Mouse (Mus musculus) lung, embryonic 14.5 days (tissue): Measurements from ENCODE around the gene Ccser1. TPM values are rescaled to one million over a fixed set of nuclear protein-coding genes. Genes with fewer than 3 reads are reported as not detected.

Experiments used
- ATAC-seq: fragments of 200-750 bp; cut with Nextera tagmentation; 2 replicates; pipeline ENCODE4 v1.8.0; 2017; ENCODE audit warnings: mild to moderate bottlenecking, moderate TSS enrichment, moderate library complexity; ENCODE audit not compliant: insufficient read depth
- DNase-seq: peaks from one replicate; pipeline ENCODE4 v3.0.0-alpha.2; 2015
- H3K27ac ChIP-seq: fragments of 300-500 bp; sonication (generic); 2 replicates; pipeline ENCODE4 v1.5.1; 2014; ENCODE audit warnings: low read depth, mild to moderate bottlenecking, moderate library complexity
- H3K27me3 ChIP-seq: fragments of 300-500 bp; sonication (generic); 2 replicates; pipeline ENCODE4 v1.6.1; 2014; ENCODE audit warnings: low read length, control low read depth; ENCODE audit not compliant: insufficient read depth
- H3K36me3 ChIP-seq: fragments of 300-500 bp; sonication (generic); 2 replicates; pipeline ENCODE4 v1.6.1; 2014; ENCODE audit warnings: control low read depth; ENCODE audit not compliant: insufficient read depth
- H3K4me1 ChIP-seq: fragments of 300-500 bp; sonication (generic); 2 replicates; pipeline ENCODE4 v1.6.1; 2014; ENCODE audit warnings: antibody characterized with exemption, control low read depth; ENCODE audit not compliant: insufficient read depth
- H3K4me2 ChIP-seq: fragments of 300-500 bp; sonication (generic); 2 replicates; pipeline ENCODE4 v1.6.1; 2014; ENCODE audit warnings: mild to moderate bottlenecking
- H3K4me3 ChIP-seq: fragments of 300-500 bp; sonication (generic); 2 replicates; pipeline ENCODE4 v1.5.1; 2014; ENCODE audit warnings: low read depth, low read length
- H3K9ac ChIP-seq: fragments of 300-500 bp; sonication (generic); 2 replicates; pipeline ENCODE4 v1.6.1; 2014
- H3K9me3 ChIP-seq: fragments of 300-500 bp; sonication (generic); 2 replicates; pipeline ENCODE4 v1.6.1; 2016; ENCODE audit warnings: low read depth, low read length, control low read depth
- CTCF ChIP-seq: IDR thresholded peaks from 2 replicates; pipeline ENCODE4 v1.5.1; 2016; ENCODE audit warnings: antibody characterized with exemption, low read depth
- WGBS: fragments of 180-500 bp; shearing (Covaris S2); extraction: QIAGEN DNeasy Blood & Tissue Kit; methylation state at CpG from one replicate; pipeline ENCODE4 v1.1.7; 2014; 5-methylcytosine and 5-hydroxymethylcytosine counted together
- polyA plus RNA-seq: library from polyadenylated mRNA; unstranded; fragments of >200 nt; fragmentation: Nextera tagmentation; extraction: Ambion mirVana; gene quantifications from 2 replicates; pipeline ENCODE4 v1.2.1, GENCODE M21; 2014

Ccser1 gene
- polyA plus RNA-seq, 1 experiment from 2014 or later, result 8.9 TPM

GRCm38 (mm10) chr6:61431726-61431984, 251.5 kb downstream of the Ccser1 start:
- DNase-seq, result no peak
- H3K27ac ChIP-seq, result peak overlapping the region; percentile 25; the same call in 1 of the 2 replicates
- ATAC-seq, result no peak
- H3K4me1 ChIP-seq, result no peaks in the 10 kb centered on the region; the same call in 1 of the 2 replicates
- no peaks in the 10 kb centered on the region for H3K27me3 ChIP-seq
- no peak overlapping the region for H3K4me3 ChIP-seq
- WGBS, result 70% methylated on average over 2 of the region's 2 CpGs
- no peak overlapping the region for H3K9ac ChIP-seq
- no peaks in the 10 kb centered on the region for H3K9me3 ChIP-seq
- TF ChIP-seq CTCF, result no peak
- no peak overlapping the region for H3K4me2 ChIP-seq
- no peaks in the 10 kb centered on the region for H3K36me3 ChIP-seq

DNA sequence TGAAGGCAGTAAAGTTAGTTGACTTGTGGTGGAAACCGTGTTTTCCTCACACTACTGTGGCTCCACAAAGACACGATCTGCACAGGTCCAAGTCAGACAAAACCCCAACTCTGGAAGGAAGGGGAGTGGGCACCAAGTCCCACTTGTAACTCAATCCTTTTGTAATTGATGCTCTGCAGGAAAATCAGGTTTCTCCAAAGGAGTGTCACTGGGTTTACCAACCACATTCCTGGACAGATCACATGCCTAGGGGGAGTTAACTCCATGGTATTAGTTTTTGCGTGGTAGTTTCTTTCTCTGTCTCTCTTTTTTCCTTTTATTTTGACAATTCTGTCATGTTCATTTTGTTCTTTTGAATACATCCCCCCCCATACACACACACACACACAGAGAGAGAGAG, 252.0 kb downstream of the Ccser1 start:
- no peaks in the 10 kb centered on the region for H3K27me3 ChIP-seq
- H3K4me1 ChIP-seq, result no peaks in the 10 kb centered on the region; the same call in 1 of the 2 replicates
- no peak overlapping the region for H3K4me2 ChIP-seq
- WGBS, result 56% methylated on average over 3 of the region's 3 CpGs
- H3K36me3 ChIP-seq, result no peaks in the 10 kb centered on the region
- no peak overlapping the region for H3K4me3 ChIP-seq
- no peak for TF ChIP-seq CTCF
- H3K9me3 ChIP-seq, result no peaks in the 10 kb centered on the region
- H3K9ac ChIP-seq, result no peak overlapping the region
- DNase-seq (peak; percentile 34), ATAC-seq (peak; percentile 49; the same call in 1 of the 2 replicates)
- H3K27ac ChIP-seq, result no peak overlapping the region

DNA sequence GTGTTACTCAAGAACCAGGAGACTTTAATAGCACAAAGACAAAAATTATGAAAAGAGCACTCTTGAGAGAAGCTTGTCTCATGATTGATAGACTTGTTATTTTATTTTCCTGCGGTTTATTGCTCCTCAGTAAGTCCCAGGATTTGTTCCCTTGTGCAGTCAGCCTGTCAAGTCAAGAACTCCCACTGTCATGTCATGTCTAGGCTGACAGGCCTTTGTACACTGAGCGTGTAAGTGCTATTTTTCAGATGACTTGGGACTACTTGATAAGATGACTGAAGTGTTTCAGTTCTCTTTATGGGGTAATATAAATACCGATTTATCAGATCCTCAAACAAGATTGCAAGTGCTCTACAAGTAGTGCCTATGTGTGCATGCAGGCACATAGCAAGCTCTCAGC, 252.6 kb downstream of the Ccser1 start:
- DNase-seq, result no peak

GRCm38 (mm10) chr6:61438165-61438564, 258.0 kb downstream of the Ccser1 start:
- H3K4me3 ChIP-seq, result no peak overlapping the region
- no peaks in the 10 kb centered on the region for H3K4me1 ChIP-seq
- no peaks in the 10 kb centered on the region for H3K9me3 ChIP-seq
- no peaks in the 10 kb centered on the region for H3K27me3 ChIP-seq
- H3K27ac ChIP-seq, result no peak overlapping the region
- H3K4me2 ChIP-seq, result no peak overlapping the region
- no peak overlapping the region for H3K9ac ChIP-seq
- ATAC-seq (no peak), DNase-seq (no peak)
- no peaks in the 10 kb centered on the region for H3K36me3 ChIP-seq
- TF ChIP-seq CTCF, result no peak

More for the DNA sequence above, 252.6 kb downstream of the Ccser1 start:
- TF ChIP-seq CTCF, result no peak
- H3K4me2 ChIP-seq, result no peak overlapping the region
- H3K27ac ChIP-seq, result no peak overlapping the region
- no peaks in the 10 kb centered on the region; the same call in 1 of the 2 replicates for H3K4me1 ChIP-seq
- no peaks in the 10 kb centered on the region for H3K36me3 ChIP-seq
- no peak for ATAC-seq
- no peak overlapping the region for H3K9ac ChIP-seq
- WGBS, result 57% methylated on average over 3 of the region's 3 CpGs
- H3K4me3 ChIP-seq, result no peak overlapping the region
- H3K9me3 ChIP-seq, result no peaks in the 10 kb centered on the region
- no peaks in the 10 kb centered on the region for H3K27me3 ChIP-seq

DNA sequence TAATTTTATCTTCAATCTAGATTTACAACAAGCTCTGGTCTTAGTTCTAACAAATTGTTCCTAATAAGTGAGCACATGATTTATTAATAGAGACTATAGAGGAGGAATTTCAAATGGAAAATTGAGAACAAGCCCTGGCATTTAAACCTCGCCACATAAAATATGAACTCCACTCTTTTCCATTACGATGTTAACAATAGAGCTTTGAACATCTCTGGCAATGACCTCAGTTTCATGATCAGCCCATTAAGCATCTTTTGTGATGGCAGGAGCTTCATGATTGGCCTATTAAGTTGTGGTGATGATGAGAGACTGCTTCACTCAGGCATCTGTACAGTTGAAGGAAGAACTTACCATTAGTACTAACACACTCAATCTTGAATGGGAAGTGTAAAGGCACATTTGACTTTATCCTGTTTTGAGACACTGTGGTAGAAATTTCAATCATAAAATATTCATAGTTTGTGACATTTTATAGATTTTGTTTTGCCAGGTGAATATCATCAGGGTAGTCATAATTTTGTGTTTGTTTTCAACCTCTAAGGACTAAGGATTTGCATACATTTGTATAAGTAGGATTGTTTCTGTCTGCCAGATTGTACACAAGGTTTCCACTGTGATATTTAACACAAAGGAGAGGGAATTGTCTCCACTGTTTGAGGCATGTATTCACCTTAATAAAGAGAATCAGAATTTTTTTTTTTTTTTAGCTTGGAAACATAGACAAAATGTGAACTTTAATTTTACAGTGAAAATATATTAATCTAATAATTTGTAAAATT, 291.4 kb downstream of the Ccser1 start:
- WGBS, result 75% methylated on average over 2 of the region's 2 CpGs
- no peaks in the 10 kb centered on the region for H3K4me1 ChIP-seq
- no peaks in the 10 kb centered on the region for H3K9me3 ChIP-seq
- no peaks in the 10 kb centered on the region for H3K27me3 ChIP-seq
- H3K9ac ChIP-seq, result no peak overlapping the region
- no peak for TF ChIP-seq CTCF
- no peak overlapping the region for H3K4me3 ChIP-seq
- no peak overlapping the region for H3K27ac ChIP-seq
- no peak for DNase-seq
- H3K4me2 ChIP-seq, result no peak overlapping the region
- no peak for ATAC-seq
- no peaks in the 10 kb centered on the region for H3K36me3 ChIP-seq

DNA sequence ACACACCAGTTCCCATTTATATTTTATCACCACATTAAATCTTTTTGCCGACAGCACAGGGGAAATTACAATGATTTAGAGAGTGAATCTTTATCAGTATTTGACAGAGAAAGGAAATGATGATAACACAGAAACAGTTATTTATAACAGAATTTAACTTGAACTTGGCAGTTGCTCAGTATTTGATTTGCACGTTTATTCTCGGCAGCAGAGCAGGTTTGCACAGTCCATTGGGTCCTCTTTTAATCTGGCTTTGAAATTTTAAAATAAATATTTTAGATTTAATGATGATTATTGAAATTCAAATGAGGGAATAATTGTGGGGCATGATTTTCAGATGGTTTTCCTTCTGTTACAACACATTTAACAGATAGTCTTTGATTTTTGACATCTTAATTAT, 305.2 kb downstream of the Ccser1 start:
- no peak overlapping the region for H3K27ac ChIP-seq
- H3K4me1 ChIP-seq, result no peaks in the 10 kb centered on the region
- WGBS, result 32% methylated on average over 3 of the region's 3 CpGs

GRCm38 (mm10) chr6:61491979-61492821, 312.1 kb downstream of the Ccser1 start:
- Histone ChIP-seq H3K36me3 (no peaks in the 10 kb centered on the region), H3K9me3 (no peaks in the 10 kb centered on the region), H3K27me3 (no peaks in the 10 kb centered on the region), H3K9ac (no peak overlapping the region), H3K27ac (no peak overlapping the region), H3K4me2 (no peak overlapping the region), H3K4me1 (no peaks in the 10 kb centered on the region), H3K4me3 (no peak overlapping the region)
- no peak for TF ChIP-seq CTCF
- no peak for DNase-seq
- 75% methylated on average over 4 of the region's 4 CpGs for WGBS
- ATAC-seq, result no peak

More for the DNA sequence above, 305.2 kb downstream of the Ccser1 start:
- H3K36me3 ChIP-seq, result no peaks in the 10 kb centered on the region
- no peak overlapping the region for H3K4me3 ChIP-seq
- TF ChIP-seq CTCF, result no peak
- H3K4me2 ChIP-seq, result no peak overlapping the region
- no peaks in the 10 kb centered on the region for H3K27me3 ChIP-seq
- peak; percentile 11 for DNase-seq
- H3K9ac ChIP-seq, result no peak overlapping the region
- no peak for ATAC-seq
- no peaks in the 10 kb centered on the region for H3K9me3 ChIP-seq
